Mouse (Mus musculus) cerebellum, postnatal 14 days (tissue): Measurements from ENCODE around the gene Soat1.
"Not testable (repeated sequence)": the region's sequence is repeated elsewhere in the genome, so short reads cannot be mapped to it uniquely, and the experiment has no call there.

Experiments used
- DNase-seq, 2 experiments: peaks; one replicate each; pipeline ENCODE4 v3.0.0; 2021; ENCODE audit warnings: mixed read lengths in 2 of 2

Soat1 gene

GRCm38 (mm10) chr1:156473961-156474503 lies at the start of gene Soat1:
Gene Soat1, minus strand, starts transcription at chr1:156474331.
- DNase-seq, result peak; percentile 79 to 86

- not testable (repeated sequence) for DNase-seq
These were observed 49.7 kb upstream of the Soat1 start, which contains the start of gene Gm10031 for GRCm38 (mm10) chr1:156523842-156524241. Gene Gm10031, plus strand, starts transcription at chr1:156524012.

- peak in 1 of 2 experiments; percentile 8 for DNase-seq
These were observed 47.8 kb upstream of the Soat1 start for GRCm38 (mm10) chr1:156521796-156522517.

GRCm38 (mm10) chr1:156520136-156520780 lies 46.1 kb upstream of the Soat1 start:
- no peak for DNase-seq

- no peak for DNase-seq
These were observed 33.6 kb upstream of the Soat1 start for GRCm38 (mm10) chr1:156507753-156508152.

GRCm38 (mm10) chr1:156505901-156506300 lies 31.8 kb upstream of the Soat1 start:
- DNase-seq, result no peak

GRCm38 (mm10) chr1:156504945-156505523 lies 30.9 kb upstream of the Soat1 start:
- DNase-seq, result peak in 1 of 2 experiments; percentile 5

- DNase-seq, result no peak
These were observed 22.8 kb upstream of the Soat1 start for GRCm38 (mm10) chr1:156496910-156497309.

- DNase-seq, result no peak
These were observed 20.9 kb upstream of the Soat1 start for GRCm38 (mm10) chr1:156495025-156495424.

- no peak for DNase-seq
These were observed 17.2 kb upstream of the Soat1 start for GRCm38 (mm10) chr1:156491226-156491796.

GRCm38 (mm10) chr1:156488031-156488430 lies 13.9 kb upstream of the Soat1 start:
- no peak for DNase-seq

GRCm38 (mm10) chr1:156487498-156487897 lies 13.4 kb upstream of the Soat1 start:
- no peak for DNase-seq

- DNase-seq, result no peak
These were observed 7.7 kb upstream of the Soat1 start for GRCm38 (mm10) chr1:156481826-156482225.

GRCm38 (mm10) chr1:156476535-156476934 lies 2.4 kb upstream of the Soat1 start:
- DNase-seq, result no peak

- DNase-seq, result no peak
These were observed 1.9 kb upstream of the Soat1 start for GRCm38 (mm10) chr1:156476016-156476415.

GRCm38 (mm10) chr1:156474854-156475253 lies 723 bp upstream of the Soat1 start:
- DNase-seq, result no peak

GRCm38 (mm10) chr1:156473003-156473402 lies 1.1 kb downstream of the Soat1 start:
- DNase-seq, result peak; percentile 3 to 7

- no peak for DNase-seq
These were observed 2.2 kb downstream of the Soat1 start for GRCm38 (mm10) chr1:156471955-156472354.

- DNase-seq, result no peak
These were observed 3.1 kb downstream of the Soat1 start for GRCm38 (mm10) chr1:156471071-156471470.

- no peak for DNase-seq
These were observed 3.6 kb downstream of the Soat1 start for GRCm38 (mm10) chr1:156470557-156470956.

- no peak for DNase-seq
These were observed 5.6 kb downstream of the Soat1 start for GRCm38 (mm10) chr1:156468576-156468975.

GRCm38 (mm10) chr1:156467655-156468255 lies 6.4 kb downstream of the Soat1 start:
- DNase-seq, result no peak

GRCm38 (mm10) chr1:156464963-156465362 lies 9.2 kb downstream of the Soat1 start:
- no peak for DNase-seq
